Mouse (Mus musculus) erythroblast, embryonic 14.5 days (primary cell): ENCODE results near the gene Phactr4. TPM values are rescaled to one million over a fixed set of nuclear protein-coding genes. Genes with fewer than 3 reads are reported as not detected.
A peak's percentile ranks its signal among the peaks of the same experiment; 100 is the strongest.

Source experiments
- H3K27me3 ChIP-seq: 2 replicates; pipeline ENCODE4 v1.6.1; 2012; ENCODE audit warnings: inconsistent platforms; ENCODE audit not compliant: control insufficient read depth
- H3K36me3 ChIP-seq: 2 replicates; pipeline ENCODE4 v1.6.1; 2012; ENCODE audit warnings: mild to moderate bottlenecking, inconsistent platforms; ENCODE audit not compliant: control insufficient read depth
- H3K4me1 ChIP-seq: 2 replicates; pipeline ENCODE4 v1.6.1; 2012; ENCODE audit warnings: inconsistent platforms; ENCODE audit not compliant: control insufficient read depth
- H3K4me3 ChIP-seq: replicated peaks from 2 replicates; pipeline ENCODE3; 2012; ENCODE audit warnings: moderate library complexity, mild to moderate bottlenecking, inconsistent platforms
- H3K9me3 ChIP-seq: 2 replicates; pipeline ENCODE4 v1.6.1; 2012; ENCODE audit warnings: low read length, inconsistent platforms, mixed read lengths; ENCODE audit not compliant: control insufficient read depth
- GATA1 ChIP-seq: IDR thresholded peaks from 2 replicates; pipeline ENCODE4 v1.6.1; 2012; ENCODE audit warnings: low read length, inconsistent platforms, mixed read lengths
- TAL1 ChIP-seq: IDR thresholded peaks from 3 replicates; pipeline ENCODE4 v1.6.1; 2012; ENCODE audit warnings: low read length, inconsistent platforms, mixed read lengths
- polyA plus RNA-seq: library from polyadenylated mRNA; stranded (reverse); fragments of >175 nt; gene quantifications from 2 replicates; pipeline ENCODE4 v1.2.3, GENCODE M21; 2012

Phactr4 gene
- polyA plus RNA-seq, 1 experiment: 0.52 TPM

GRCm38 (mm10) chr4:132449778-132450177, 27.5 kb upstream of the Phactr4 start:
- peaks cover 9% of the 10 kb centered on the region for H3K4me1 ChIP-seq
- peaks cover 8% of the 10 kb centered on the region for H3K27me3 ChIP-seq
- no peaks in the 10 kb centered on the region for H3K36me3 ChIP-seq
- TF ChIP-seq GATA1 (no peak), TAL1 (no peak)
- H3K4me3 ChIP-seq: no peak overlapping the region
- H3K9me3 ChIP-seq: no peaks in the 10 kb centered on the region

GRCm38 (mm10) chr4:132446105-132446504, 23.8 kb upstream of the Phactr4 start:
- Histone ChIP-seq H3K4me3 (no peak overlapping the region), H3K27me3 (peaks cover 16% of the 10 kb centered on the region), H3K9me3 (no peaks in the 10 kb centered on the region), H3K4me1 (peaks cover 9% of the 10 kb centered on the region), H3K36me3 (no peaks in the 10 kb centered on the region)
- no peak for TF ChIP-seq GATA1
- no peak for TF ChIP-seq TAL1

DNA sequence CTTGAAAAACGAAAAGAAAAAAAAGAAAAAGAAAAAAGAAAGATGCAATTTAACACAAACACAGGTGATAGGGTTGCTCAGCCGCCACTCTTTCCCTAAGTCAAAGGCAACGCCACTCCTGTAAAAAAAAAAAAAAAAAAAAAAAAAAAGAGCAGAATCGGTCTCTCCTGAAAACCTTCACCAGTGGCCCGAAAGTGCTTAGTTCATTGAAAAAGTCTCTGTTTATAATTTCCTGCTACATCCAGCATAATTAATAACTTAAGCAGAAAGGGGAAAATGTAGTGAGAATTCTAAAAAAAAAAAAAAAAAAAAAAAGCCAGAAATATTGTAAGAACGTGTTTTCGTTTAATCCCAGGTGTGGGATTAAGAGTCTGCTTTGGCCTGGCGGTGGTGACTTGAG, 22.2 kb upstream of the Phactr4 start:
- Histone ChIP-seq H3K27me3 (peaks cover 16% of the 10 kb centered on the region), H3K9me3 (no peaks in the 10 kb centered on the region), H3K36me3 (no peaks in the 10 kb centered on the region), H3K4me1 (peaks cover 5% of the 10 kb centered on the region), H3K4me3 (no peak overlapping the region)
- TF ChIP-seq TAL1: no peak
- no peak for TF ChIP-seq GATA1

DNA sequence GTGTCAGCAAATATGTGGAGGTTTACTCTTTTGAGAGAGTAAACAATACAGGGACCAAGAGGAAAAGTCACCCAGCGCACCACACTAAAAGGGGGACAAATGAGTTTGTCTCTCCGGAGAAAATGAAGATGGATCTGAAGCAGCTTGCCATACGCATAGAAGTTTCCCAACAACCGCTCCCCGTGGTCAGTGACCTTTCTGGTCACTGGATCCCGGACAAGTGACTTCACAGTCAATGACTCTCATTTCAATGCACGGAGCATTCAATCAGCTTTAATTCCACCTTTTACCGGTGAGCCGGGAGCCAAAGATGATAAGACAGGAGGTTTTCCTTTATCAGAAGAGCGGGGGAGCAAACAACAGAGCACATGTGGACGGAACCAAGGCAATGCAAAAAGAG, 15.6 kb upstream of the Phactr4 start:
- no peak overlapping the region for H3K4me3 ChIP-seq
- TF ChIP-seq GATA1 (no peak), TAL1 (no peak)
- peaks cover 10% of the 10 kb centered on the region for H3K27me3 ChIP-seq
- H3K4me1 ChIP-seq: peaks cover 16% of the 10 kb centered on the region
- H3K9me3 ChIP-seq: no peaks in the 10 kb centered on the region
- H3K36me3 ChIP-seq: no peaks in the 10 kb centered on the region

DNA sequence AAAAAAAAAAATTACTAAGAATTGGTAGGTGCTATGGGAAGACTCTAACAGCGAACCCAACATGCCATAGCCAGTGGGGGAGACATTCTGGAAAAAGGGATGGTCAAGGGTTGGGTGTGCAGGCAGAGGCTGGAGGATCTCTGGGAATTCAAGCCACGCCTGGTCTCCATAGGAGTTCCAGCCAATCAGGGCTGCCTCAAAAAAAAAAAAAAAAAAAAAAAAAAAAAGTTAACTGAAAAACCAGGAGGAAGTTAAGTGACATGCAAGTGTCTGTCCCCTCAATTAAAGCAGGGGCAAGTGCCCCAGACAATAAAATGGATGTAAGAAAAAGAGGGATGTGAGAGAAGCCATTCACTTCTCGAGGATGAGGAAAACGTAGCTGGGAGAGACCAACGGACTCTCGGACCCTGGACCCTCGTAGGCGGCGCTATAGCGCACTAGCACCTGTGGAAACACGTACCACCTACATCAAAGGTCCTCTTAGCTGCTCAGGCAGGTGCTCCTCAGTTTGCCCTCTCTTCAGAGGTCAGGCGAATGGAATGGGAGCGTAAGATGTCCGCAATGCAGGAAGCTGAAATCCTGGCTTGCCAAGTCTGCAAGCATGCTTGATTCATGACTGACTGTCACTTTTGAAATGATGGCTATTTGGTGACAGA, 10.6 kb upstream of the Phactr4 start:
- Histone ChIP-seq H3K9me3 (no peaks in the 10 kb centered on the region), H3K27me3 (peaks cover 32% of the 10 kb centered on the region), H3K4me1 (peaks cover 44% of the 10 kb centered on the region), H3K4me3 (no peak overlapping the region), H3K36me3 (no peaks in the 10 kb centered on the region)
- TF ChIP-seq TAL1 (no peak), GATA1 (no peak)

GRCm38 (mm10) chr4:132428022-132428542, 5.8 kb upstream of the Phactr4 start:
- Histone ChIP-seq H3K4me1 (peaks cover 68% of the 10 kb centered on the region), H3K36me3 (peaks cover 3% of the 10 kb centered on the region; the same call in 1 of the 2 replicates), H3K27me3 (peaks cover 28% of the 10 kb centered on the region), H3K4me3 (peak overlapping the region; percentile 39), H3K9me3 (peaks cover 5% of the 10 kb centered on the region)
- peak; percentile 96 for TF ChIP-seq TAL1
- TF ChIP-seq GATA1: peak; percentile 76

DNA sequence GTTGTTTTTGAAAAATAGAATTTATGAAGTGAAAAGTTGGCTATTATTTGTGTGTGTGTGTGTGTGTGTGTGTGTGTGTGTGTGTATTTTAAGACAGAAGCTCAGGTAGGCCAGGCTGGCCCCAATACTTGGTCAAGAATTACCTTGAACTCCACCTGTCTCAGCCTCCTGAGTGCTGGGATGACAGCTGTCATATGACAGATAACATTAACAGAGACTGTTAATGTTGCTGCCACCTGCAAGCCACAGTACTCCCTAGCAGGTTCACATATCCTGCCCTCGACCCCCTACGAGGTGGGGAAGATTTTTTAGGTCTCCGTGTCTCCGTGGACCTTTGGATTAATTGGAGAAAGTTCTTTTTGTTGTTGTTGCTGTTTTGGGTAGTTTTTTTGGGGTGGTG, 5.2 kb upstream of the Phactr4 start:
- TF ChIP-seq TAL1 (no peak), GATA1 (no peak)
- H3K4me3 ChIP-seq: peak overlapping the region; percentile 39
- peaks cover 3% of the 10 kb centered on the region; the same call in 1 of the 2 replicates for H3K36me3 ChIP-seq
- H3K27me3 ChIP-seq: peaks cover 22% of the 10 kb centered on the region
- peaks cover 70% of the 10 kb centered on the region for H3K4me1 ChIP-seq
- peaks cover 5% of the 10 kb centered on the region for H3K9me3 ChIP-seq

DNA sequence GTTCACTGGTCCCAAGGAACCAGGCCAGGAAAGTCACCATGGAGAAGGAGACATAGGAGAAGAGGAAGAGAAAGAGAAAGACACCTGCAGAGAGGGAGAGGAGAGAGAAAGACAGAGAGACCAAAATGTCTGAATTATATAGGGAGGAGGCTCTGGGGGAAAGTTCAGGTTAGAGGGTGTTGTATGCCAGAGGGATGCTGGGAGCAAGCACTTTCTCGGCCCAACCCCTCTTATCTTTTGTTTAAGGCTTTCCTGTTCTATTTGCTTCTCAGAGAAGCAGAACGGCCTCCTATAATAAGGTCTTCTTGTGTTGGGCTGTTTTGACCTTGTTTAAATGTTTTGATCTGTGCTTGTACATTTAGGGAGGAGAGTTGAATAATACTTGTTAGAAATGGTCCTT, 3.7 kb upstream of the Phactr4 start:
- H3K4me1 ChIP-seq: peaks cover 78% of the 10 kb centered on the region
- peaks cover 5% of the 10 kb centered on the region for H3K9me3 ChIP-seq
- TF ChIP-seq GATA1: no peak
- no peak for TF ChIP-seq TAL1
- no peak overlapping the region for H3K4me3 ChIP-seq
- H3K36me3 ChIP-seq: peaks cover 3% of the 10 kb centered on the region; the same call in 1 of the 2 replicates
- peaks cover 8% of the 10 kb centered on the region for H3K27me3 ChIP-seq

DNA sequence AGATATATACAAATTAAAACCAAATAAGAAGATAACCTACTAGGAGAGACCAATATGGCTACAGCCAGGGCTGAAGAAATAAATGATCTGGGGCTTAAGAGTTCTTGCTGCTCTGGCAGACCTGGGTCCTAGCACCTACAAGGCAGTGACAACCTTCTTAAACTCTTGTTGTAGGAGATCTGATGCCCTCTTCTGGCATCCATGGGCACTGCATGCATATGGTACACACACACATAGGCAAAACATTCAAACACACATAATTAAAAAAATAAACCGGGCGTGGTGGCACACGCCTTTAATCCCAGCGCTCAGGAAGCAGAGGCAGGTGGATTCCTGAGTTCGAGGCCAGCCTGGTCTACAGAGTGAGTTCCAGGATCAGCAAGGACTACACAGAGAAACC, 2.5 kb upstream of the Phactr4 start:
- peaks cover 5% of the 10 kb centered on the region for H3K9me3 ChIP-seq
- H3K4me1 ChIP-seq: peaks cover 78% of the 10 kb centered on the region
- H3K36me3 ChIP-seq: peaks cover 3% of the 10 kb centered on the region; the same call in 1 of the 2 replicates
- H3K4me3 ChIP-seq: no peak overlapping the region
- no peak for TF ChIP-seq TAL1
- no peak for TF ChIP-seq GATA1
- peaks cover 5% of the 10 kb centered on the region for H3K27me3 ChIP-seq

DNA sequence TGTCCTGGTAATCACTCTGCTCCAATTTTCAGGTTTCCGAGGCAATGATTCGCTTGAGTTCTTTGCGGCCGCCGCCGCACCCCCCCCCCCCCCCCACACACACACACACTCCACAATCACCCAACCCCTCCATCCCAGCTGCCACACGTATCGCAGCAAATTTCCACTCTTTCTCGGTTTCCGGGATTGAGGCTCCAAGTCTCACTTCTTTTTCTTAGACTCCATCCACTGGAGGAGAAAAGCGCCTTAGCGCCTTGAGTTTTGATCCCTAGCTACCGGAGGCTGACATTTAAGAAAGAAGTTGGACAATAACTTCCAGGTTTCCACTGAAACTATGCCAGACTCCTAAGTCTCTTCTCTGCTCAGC, 750 bp downstream of the Phactr4 start:
- peaks cover 18% of the 10 kb centered on the region for H3K36me3 ChIP-seq
- H3K4me3 ChIP-seq: peak overlapping the region; percentile 100
- no peaks in the 10 kb centered on the region for H3K27me3 ChIP-seq
- H3K9me3 ChIP-seq: peaks cover 5% of the 10 kb centered on the region
- peaks cover 65% of the 10 kb centered on the region for H3K4me1 ChIP-seq
- no peak for TF ChIP-seq GATA1
- no peak for TF ChIP-seq TAL1
